Mouse (Mus musculus): ENCODE data around the gene Dnah9. TPM values are rescaled to one million over a fixed set of nuclear protein-coding genes. Genes with fewer than 3 reads are reported as not detected.

Gene Dnah9
- polyA plus RNA-seq, 1 experiment from 2014 or later: 0.12 TPM

GRCm38 (mm10) chr11:65820280-65820679 lies 348.1 kb downstream of the Dnah9 start:
- H3K9me3 ChIP-seq: no peaks in the 10 kb centered on the region
- no peak for ATAC-seq (ENCODE audit: extremely low read depth, insufficient number of reproducible peaks, low FRiP score, low TSS enrichment)
- H3K27ac ChIP-seq (replicated peaks): no peak overlapping the region
- H3K4me3 ChIP-seq: no peak overlapping the region
- H3K27me3 ChIP-seq (replicated peaks): no peaks in the 10 kb centered on the region
- 65% methylated on average over 5 of the region's 5 CpGs for WGBS
- peaks cover 79% of the 10 kb centered on the region for H3K36me3 ChIP-seq
- no peak overlapping the region for H3K9ac ChIP-seq
- peaks cover 6% of the 10 kb centered on the region for H3K4me1 ChIP-seq
- no peak overlapping the region for H3K4me2 ChIP-seq

GRCm38 (mm10) chr11:65818193-65818592 lies 350.2 kb downstream of the Dnah9 start:
- no peaks in the 10 kb centered on the region for H3K9me3 ChIP-seq
- no peak overlapping the region for H3K27ac ChIP-seq (replicated peaks)
- no peaks in the 10 kb centered on the region for H3K27me3 ChIP-seq (replicated peaks)
- ATAC-seq (ENCODE audit: extremely low read depth, insufficient number of reproducible peaks, low FRiP score, low TSS enrichment): no peak
- no peak overlapping the region for H3K9ac ChIP-seq
- H3K4me1 ChIP-seq: peaks cover 6% of the 10 kb centered on the region
- peaks cover 76% of the 10 kb centered on the region for H3K36me3 ChIP-seq
- no peak overlapping the region for H3K4me2 ChIP-seq
- H3K4me3 ChIP-seq: no peak overlapping the region
- 62% methylated on average over 1 of the region's 1 CpGs for WGBS

- no peak overlapping the region for H3K4me3 ChIP-seq
- peaks cover 21% of the 10 kb centered on the region for H3K4me1 ChIP-seq
- H3K9me3 ChIP-seq: no peaks in the 10 kb centered on the region
- no peak overlapping the region for H3K4me2 ChIP-seq
- no peaks in the 10 kb centered on the region for H3K27me3 ChIP-seq (replicated peaks)
- no peak for ATAC-seq (ENCODE audit: extremely low read depth, insufficient number of reproducible peaks, low FRiP score, low TSS enrichment)
- 48% methylated on average over 6 of the region's 6 CpGs for WGBS
- H3K9ac ChIP-seq: no peak overlapping the region
- H3K27ac ChIP-seq (replicated peaks): no peak overlapping the region
- peaks cover 57% of the 10 kb centered on the region for H3K36me3 ChIP-seq
Measured at GRCm38 (mm10) chr11:65816237-65816636, 352.1 kb downstream of the Dnah9 start.

GRCm38 (mm10) chr11:65814381-65814780 lies 354.0 kb downstream of the Dnah9 start:
- no peak for ATAC-seq (ENCODE audit: extremely low read depth, insufficient number of reproducible peaks, low FRiP score, low TSS enrichment)
- WGBS: 82% methylated on average over 9 of the region's 9 CpGs
- peaks cover 22% of the 10 kb centered on the region for H3K4me1 ChIP-seq
- no peak overlapping the region for H3K4me3 ChIP-seq
- H3K9ac ChIP-seq: no peak overlapping the region
- no peaks in the 10 kb centered on the region for H3K27me3 ChIP-seq (replicated peaks)
- no peak overlapping the region for H3K4me2 ChIP-seq
- no peak overlapping the region for H3K27ac ChIP-seq (replicated peaks)
- peaks cover 52% of the 10 kb centered on the region for H3K36me3 ChIP-seq
- H3K9me3 ChIP-seq: no peaks in the 10 kb centered on the region

GRCm38 (mm10) chr11:65812088-65812487 lies 356.3 kb downstream of the Dnah9 start:
- no peak overlapping the region for H3K9ac ChIP-seq
- no peak overlapping the region for H3K4me3 ChIP-seq
- WGBS: 33% methylated on average over 5 of the region's 5 CpGs
- no peak overlapping the region for H3K4me2 ChIP-seq
- no peaks in the 10 kb centered on the region for H3K9me3 ChIP-seq
- H3K27ac ChIP-seq (replicated peaks): no peak overlapping the region
- ATAC-seq (ENCODE audit: extremely low read depth, insufficient number of reproducible peaks, low FRiP score, low TSS enrichment): no peak
- peaks cover 35% of the 10 kb centered on the region for H3K4me1 ChIP-seq
- peaks cover 32% of the 10 kb centered on the region for H3K36me3 ChIP-seq
- H3K27me3 ChIP-seq (replicated peaks): no peaks in the 10 kb centered on the region

GRCm38 (mm10) chr11:65807601-65808000 lies 360.8 kb downstream of the Dnah9 start:
- Histone ChIP-seq H3K4me2 (peak overlapping the region; percentile 96), H3K36me3 (no peaks in the 10 kb centered on the region), H3K27me3 (replicated peaks) (no peaks in the 10 kb centered on the region), H3K9ac (peak overlapping the region; percentile 86), H3K4me3 (peak overlapping the region; percentile 78), H3K4me1 (peaks cover 37% of the 10 kb centered on the region), H3K27ac (replicated peaks) (peak overlapping the region; percentile 89), H3K9me3 (no peaks in the 10 kb centered on the region)
- WGBS: 38% methylated on average over 7 of the region's 7 CpGs
- ATAC-seq (ENCODE audit: extremely low read depth, insufficient number of reproducible peaks, low FRiP score, low TSS enrichment): no peak

- Histone ChIP-seq H3K9me3 (no peaks in the 10 kb centered on the region), H3K4me3 (peak within 1 kb of the TSS; percentile 78), H3K27me3 (replicated peaks) (no peaks in the 10 kb centered on the region), H3K36me3 (no peaks in the 10 kb centered on the region), H3K9ac (peak within 1 kb of the TSS; percentile 86), H3K27ac (replicated peaks) (peak within 1 kb of the TSS; percentile 89), H3K4me2 (peak within 1 kb of the TSS; percentile 96), H3K4me1 (peaks cover 32% of the 10 kb centered on the region)
- under 1% methylated on average over 57 of the region's 58 CpGs for WGBS
- ATAC-seq (ENCODE audit: extremely low read depth, insufficient number of reproducible peaks, low FRiP score, low TSS enrichment): peak; percentile 97
Measured at GRCm38 (mm10) chr11:65806909-65807504, 361.3 kb downstream of the Dnah9 start, which contains the start of gene Zkscan6. Zkscan6 (plus strand) TSS chr11:65807175.

- Histone ChIP-seq H3K9me3 (no peaks in the 10 kb centered on the region), H3K9ac (peak overlapping the region; percentile 86), H3K27me3 (replicated peaks) (no peaks in the 10 kb centered on the region), H3K4me1 (peaks cover 30% of the 10 kb centered on the region), H3K4me3 (peak overlapping the region; percentile 78), H3K27ac (replicated peaks) (peak overlapping the region; percentile 89), H3K4me2 (peak overlapping the region; percentile 96), H3K36me3 (no peaks in the 10 kb centered on the region)
- ATAC-seq (ENCODE audit: extremely low read depth, insufficient number of reproducible peaks, low FRiP score, low TSS enrichment): no peak
- under 1% methylated on average over 20 of the region's 20 CpGs for WGBS
Measured at GRCm38 (mm10) chr11:65806321-65806904, 361.9 kb downstream of the Dnah9 start.

GRCm38 (mm10) chr11:65801899-65802298 lies 366.5 kb downstream of the Dnah9 start:
- no peak for ATAC-seq (ENCODE audit: extremely low read depth, insufficient number of reproducible peaks, low FRiP score, low TSS enrichment)
- 47% methylated on average over 3 of the region's 3 CpGs for WGBS
- Histone ChIP-seq H3K4me2 (no peak overlapping the region), H3K9ac (no peak overlapping the region), H3K27me3 (replicated peaks) (no peaks in the 10 kb centered on the region), H3K9me3 (no peaks in the 10 kb centered on the region), H3K36me3 (no peaks in the 10 kb centered on the region), H3K4me3 (no peak overlapping the region), H3K27ac (replicated peaks) (no peak overlapping the region), H3K4me1 (peaks cover 12% of the 10 kb centered on the region)

- WGBS: 73% methylated on average over 1 of the region's 1 CpGs
- no peak overlapping the region for H3K4me2 ChIP-seq
- no peak overlapping the region for H3K27ac ChIP-seq (replicated peaks)
- peaks cover 6% of the 10 kb centered on the region; the same call in 1 of the 2 replicates for H3K4me1 ChIP-seq
- no peaks in the 10 kb centered on the region for H3K36me3 ChIP-seq
- H3K27me3 ChIP-seq (replicated peaks): no peaks in the 10 kb centered on the region
- ATAC-seq (ENCODE audit: extremely low read depth, insufficient number of reproducible peaks, low FRiP score, low TSS enrichment): no peak
- no peaks in the 10 kb centered on the region for H3K9me3 ChIP-seq
- no peak overlapping the region for H3K4me3 ChIP-seq
- no peak overlapping the region for H3K9ac ChIP-seq
Measured at GRCm38 (mm10) chr11:65795896-65796295, 372.5 kb downstream of the Dnah9 start.

- Histone ChIP-seq H3K36me3 (no peaks in the 10 kb centered on the region), H3K4me1 (peaks cover 6% of the 10 kb centered on the region; the same call in 1 of the 2 replicates), H3K9ac (no peak overlapping the region), H3K27me3 (replicated peaks) (no peaks in the 10 kb centered on the region), H3K27ac (replicated peaks) (no peak overlapping the region), H3K4me2 (peak overlapping the region; percentile 0; the same call in 1 of the 2 replicates), H3K4me3 (no peak overlapping the region), H3K9me3 (no peaks in the 10 kb centered on the region)
- 47% methylated on average over 10 of the region's 10 CpGs for WGBS
- no peak for ATAC-seq (ENCODE audit: extremely low read depth, insufficient number of reproducible peaks, low FRiP score, low TSS enrichment)
Measured at GRCm38 (mm10) chr11:65794428-65795219, 373.7 kb downstream of the Dnah9 start.

Data from heart, embryonic 13.5 days (tissue).